Mouse (Mus musculus) liver, adult 2 months (tissue): ENCODE data around the gene Mrpl49.

Source experiments
- CTCF ChIP-seq: fragments of 200-500 bp; IDR thresholded peaks from 2 replicates; pipeline ENCODE4 v1.5.1; 2011; ENCODE audit warnings: low read depth, low read length, control low read depth
- POLR2A ChIP-seq: fragments of 200-500 bp; IDR thresholded peaks from 2 replicates; pipeline ENCODE4 v1.6.1; 2011; ENCODE audit warnings: low read length, control low read depth; ENCODE audit not compliant: insufficient read depth; ENCODE audit errors: extremely low read depth

- TF ChIP-seq CTCF = no peak
- no peak for TF ChIP-seq POLR2A
Measured at GRCm38 (mm10) chr19:6056696-6057095, 889 bp downstream of the Mrpl49 start.
